Mouse (Mus musculus) neural tube, embryonic 13.5 days (tissue): ENCODE results near the gene Adipor2. TPM values are rescaled to one million over a fixed set of nuclear protein-coding genes. Genes with fewer than 3 reads are reported as not detected.
A peak's percentile ranks its signal among the peaks of the same experiment; 100 is the strongest.
"Not testable (repeated sequence)": the region's sequence is repeated elsewhere in the genome, so short reads cannot be mapped to it uniquely, and the experiment has no call there.

Experiments
- ATAC-seq: fragments of 200-750 bp; cut with Nextera tagmentation; 2 replicates; pipeline ENCODE4 v1.8.0; 2017; ENCODE audit warnings: low read depth, mild to moderate bottlenecking, moderate TSS enrichment, moderate library complexity
- H3K27ac ChIP-seq: fragments of 300-500 bp; sonication (generic); replicated peaks from 2 replicates; pipeline ENCODE4 v1.5.1; 2015; ENCODE audit warnings: moderate library complexity, mild to moderate bottlenecking, inconsistent platforms
- H3K27me3 ChIP-seq: fragments of 300-500 bp; sonication (generic); 2 replicates; pipeline ENCODE4 v1.6.1; 2015; ENCODE audit warnings: mild to moderate bottlenecking, inconsistent platforms
- H3K36me3 ChIP-seq: fragments of 300-500 bp; sonication (generic); 2 replicates; pipeline ENCODE4 v1.6.1; 2015; ENCODE audit warnings: mild to moderate bottlenecking, inconsistent platforms
- H3K4me1 ChIP-seq: fragments of 300-500 bp; sonication (generic); replicated peaks from 2 replicates; pipeline ENCODE4 v1.6.1; 2015; ENCODE audit warnings: inconsistent platforms
- H3K4me2 ChIP-seq: fragments of 300-500 bp; sonication (generic); 2 replicates; pipeline ENCODE4 v1.6.1; 2015; ENCODE audit warnings: inconsistent platforms, mild to moderate bottlenecking, moderate library complexity
- H3K4me3 ChIP-seq: fragments of 300-500 bp; sonication (generic); 2 replicates; pipeline ENCODE4 v1.5.1; 2015; ENCODE audit warnings: mild to moderate bottlenecking, inconsistent platforms
- H3K9ac ChIP-seq: fragments of 300-500 bp; sonication (generic); 2 replicates; pipeline ENCODE4 v1.6.1; 2015; ENCODE audit warnings: moderate library complexity, mild to moderate bottlenecking, inconsistent platforms
- H3K9me3 ChIP-seq: fragments of 300-500 bp; sonication (generic); 2 replicates; pipeline ENCODE4 v1.6.1; 2016; ENCODE audit warnings: inconsistent platforms
- WGBS: fragments of 180-500 bp; shearing (Covaris S2); methylation state at CpG from one replicate; pipeline ENCODE4 v1.1.7; 2015; 5-methylcytosine and 5-hydroxymethylcytosine counted together
- polyA plus RNA-seq: library from polyadenylated mRNA; unstranded; fragments of >200 nt; fragmentation: Nextera tagmentation; extraction: Ambion mirVana; gene quantifications from 2 replicates; pipeline ENCODE4 v1.2.1, GENCODE M21; 2015

Adipor2 gene
- polyA plus RNA-seq, 1 experiment from 2014 or later = 33.4 TPM

GRCm38 (mm10) chr6:119443742-119444645 is 26.5 kb upstream of the Adipor2 start:
- Histone ChIP-seq H3K4me2 (no peak overlapping the region), H3K4me3 (no peak overlapping the region), H3K4me1 (peaks cover 15% of the 10 kb centered on the region), H3K9me3 (no peaks in the 10 kb centered on the region), H3K27ac (no peak overlapping the region), H3K27me3 (no peaks in the 10 kb centered on the region), H3K9ac (no peak overlapping the region), H3K36me3 (no peaks in the 10 kb centered on the region)
- peak; percentile 71 for ATAC-seq
- WGBS = 56% methylated on average over 12 of the region's 12 CpGs

DNA sequence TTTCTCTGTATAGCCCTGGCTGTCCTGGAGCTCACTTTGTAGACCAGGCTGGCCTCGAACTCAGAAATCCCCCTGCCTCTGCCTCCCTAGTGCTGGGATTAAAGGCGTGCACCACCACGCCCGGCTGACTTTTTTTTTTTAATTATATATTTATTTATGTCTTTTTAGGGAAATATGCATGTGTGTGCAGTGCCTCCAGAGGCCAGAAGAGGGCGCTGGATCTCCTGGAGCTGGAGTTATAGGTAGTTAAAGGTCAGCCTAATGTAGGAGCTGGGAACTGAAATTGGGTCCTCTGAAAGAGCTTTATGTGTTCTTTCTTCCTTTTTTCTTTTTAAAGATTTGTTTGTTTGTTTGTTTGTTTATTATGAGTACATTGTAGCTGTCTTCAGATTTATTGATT is 25.2 kb upstream of the Adipor2 start:
- H3K4me1 ChIP-seq = peaks cover 17% of the 10 kb centered on the region
- not testable (repeated sequence) for H3K27ac ChIP-seq, H3K27me3 ChIP-seq, H3K4me2 ChIP-seq, H3K36me3 ChIP-seq, H3K9me3 ChIP-seq, H3K9ac ChIP-seq, ATAC-seq, H3K4me3 ChIP-seq
- WGBS = 82% methylated on average over 5 of the region's 5 CpGs

GRCm38 (mm10) chr6:119437894-119438761 is 20.6 kb upstream of the Adipor2 start:
- WGBS = 28% methylated on average over 8 of the region's 8 CpGs

GRCm38 (mm10) chr6:119434394-119434793 is 16.9 kb upstream of the Adipor2 start:
- no peak overlapping the region for H3K27ac ChIP-seq
- no peaks in the 10 kb centered on the region for H3K9me3 ChIP-seq
- no peaks in the 10 kb centered on the region for H3K27me3 ChIP-seq
- H3K4me3 ChIP-seq = no peak overlapping the region
- no peak overlapping the region for H3K9ac ChIP-seq
- no peak for ATAC-seq
- WGBS = 94% methylated on average over 4 of the region's 4 CpGs
- peaks cover 14% of the 10 kb centered on the region for H3K4me1 ChIP-seq
- H3K36me3 ChIP-seq = no peaks in the 10 kb centered on the region
- no peak overlapping the region for H3K4me2 ChIP-seq

More at GRCm38 (mm10) chr6:119437894-119438761, 20.6 kb upstream of the Adipor2 start:
- H3K4me2 ChIP-seq = no peak overlapping the region
- no peaks in the 10 kb centered on the region for H3K36me3 ChIP-seq
- no peaks in the 10 kb centered on the region for H3K27me3 ChIP-seq
- no peaks in the 10 kb centered on the region for H3K9me3 ChIP-seq
- H3K27ac ChIP-seq = no peak overlapping the region
- H3K4me3 ChIP-seq = no peak overlapping the region
- peaks cover 14% of the 10 kb centered on the region for H3K4me1 ChIP-seq
- peak; percentile 84 for ATAC-seq
- 0 out of 2 replicates have a peak overlapping the region, but pooled peaks have one; percentile 6 for H3K9ac ChIP-seq

DNA sequence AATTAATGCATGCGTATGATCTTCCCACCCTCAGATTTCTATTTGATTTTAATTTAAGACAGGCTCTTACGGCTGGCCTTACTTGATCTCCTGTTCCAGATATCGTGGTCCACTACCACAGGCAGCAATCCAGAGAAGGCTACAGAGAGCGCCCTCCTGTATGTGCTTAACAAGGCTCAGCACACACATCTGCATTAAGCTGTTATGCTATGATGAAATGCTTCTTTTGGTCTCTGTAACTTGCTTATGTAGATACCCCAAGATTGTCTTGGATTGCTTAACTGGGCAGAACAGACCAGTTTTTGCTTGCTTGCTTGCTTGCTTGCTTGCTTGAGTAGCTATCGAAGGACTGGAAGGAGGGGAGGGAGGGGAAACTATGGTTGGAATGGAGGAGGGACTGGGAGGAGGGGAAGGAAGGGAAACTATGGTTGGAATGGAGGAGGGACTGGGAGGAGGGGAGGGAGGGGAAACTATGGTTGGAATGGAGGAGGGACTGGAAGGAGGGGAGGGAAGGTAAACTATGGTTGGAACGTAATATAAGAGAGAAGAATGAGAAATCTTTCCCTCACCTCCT is 14.3 kb upstream of the Adipor2 start:
- Histone ChIP-seq H3K4me1 (no peaks in the 10 kb centered on the region), H3K9ac (no peak overlapping the region), H3K36me3 (no peaks in the 10 kb centered on the region), H3K27ac (no peak overlapping the region), H3K4me3 (no peak overlapping the region), H3K4me2 (no peak overlapping the region), H3K27me3 (no peaks in the 10 kb centered on the region), H3K9me3 (no peaks in the 10 kb centered on the region)
- no peak for ATAC-seq
- WGBS = 89% methylated on average over 6 of the region's 6 CpGs

GRCm38 (mm10) chr6:119430508-119430907 is 13.0 kb upstream of the Adipor2 start:
- H3K9me3 ChIP-seq = no peaks in the 10 kb centered on the region
- H3K4me3 ChIP-seq = no peak overlapping the region
- H3K4me1 ChIP-seq = no peaks in the 10 kb centered on the region
- H3K36me3 ChIP-seq = no peaks in the 10 kb centered on the region
- H3K9ac ChIP-seq = no peak overlapping the region
- H3K4me2 ChIP-seq = no peak overlapping the region
- no peak; the same call in 1 of the 2 replicates for ATAC-seq
- no peak overlapping the region for H3K27ac ChIP-seq
- 52% methylated on average over 2 of the region's 2 CpGs for WGBS
- H3K27me3 ChIP-seq = no peaks in the 10 kb centered on the region

GRCm38 (mm10) chr6:119429311-119429710 is 11.8 kb upstream of the Adipor2 start:
- no peak overlapping the region for H3K4me3 ChIP-seq
- H3K9ac ChIP-seq = no peak overlapping the region
- 93% methylated on average over 13 of the region's 13 CpGs for WGBS
- H3K27ac ChIP-seq = no peak overlapping the region
- no peaks in the 10 kb centered on the region for H3K4me1 ChIP-seq
- H3K9me3 ChIP-seq = no peaks in the 10 kb centered on the region
- H3K27me3 ChIP-seq = no peaks in the 10 kb centered on the region
- ATAC-seq = no peak
- no peaks in the 10 kb centered on the region for H3K36me3 ChIP-seq
- no peak overlapping the region for H3K4me2 ChIP-seq

DNA sequence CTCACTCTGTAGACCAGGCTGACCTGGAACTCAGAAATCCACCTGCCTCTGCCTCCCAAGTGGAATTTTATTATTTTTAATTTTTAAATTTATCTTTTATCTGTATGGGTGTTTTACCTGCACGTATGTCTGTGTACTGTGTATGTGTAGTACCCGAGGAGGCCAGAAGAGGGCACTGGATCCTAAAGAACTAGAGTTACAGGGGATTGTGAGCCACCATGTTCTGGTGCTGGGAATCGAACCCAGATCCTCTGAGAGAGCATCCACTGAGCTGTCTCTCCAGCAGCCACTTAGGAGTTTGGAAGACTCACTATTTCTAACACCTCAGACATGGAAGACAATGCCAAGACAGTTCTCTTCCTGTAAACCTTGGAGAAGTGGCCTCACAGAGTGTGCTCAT is 11.1 kb upstream of the Adipor2 start:
- ATAC-seq = no peak
- WGBS = 88% methylated on average over 3 of the region's 3 CpGs
- Histone ChIP-seq H3K36me3 (no peaks in the 10 kb centered on the region), H3K9ac (no peak overlapping the region), H3K4me3 (no peak overlapping the region), H3K27ac (no peak overlapping the region), H3K27me3 (no peaks in the 10 kb centered on the region), H3K4me2 (no peak overlapping the region), H3K4me1 (no peaks in the 10 kb centered on the region), H3K9me3 (no peaks in the 10 kb centered on the region)

GRCm38 (mm10) chr6:119421001-119421400 is 3.5 kb upstream of the Adipor2 start:
- Histone ChIP-seq H3K4me3 (no peak overlapping the region), H3K9me3 (no peaks in the 10 kb centered on the region), H3K36me3 (no peaks in the 10 kb centered on the region), H3K4me1 (peaks cover 11% of the 10 kb centered on the region; the same call in 1 of the 2 replicates), H3K27ac (no peak overlapping the region), H3K4me2 (no peak overlapping the region), H3K9ac (no peak overlapping the region), H3K27me3 (no peaks in the 10 kb centered on the region)
- 95% methylated on average over 4 of the region's 4 CpGs for WGBS
- no peak for ATAC-seq

DNA sequence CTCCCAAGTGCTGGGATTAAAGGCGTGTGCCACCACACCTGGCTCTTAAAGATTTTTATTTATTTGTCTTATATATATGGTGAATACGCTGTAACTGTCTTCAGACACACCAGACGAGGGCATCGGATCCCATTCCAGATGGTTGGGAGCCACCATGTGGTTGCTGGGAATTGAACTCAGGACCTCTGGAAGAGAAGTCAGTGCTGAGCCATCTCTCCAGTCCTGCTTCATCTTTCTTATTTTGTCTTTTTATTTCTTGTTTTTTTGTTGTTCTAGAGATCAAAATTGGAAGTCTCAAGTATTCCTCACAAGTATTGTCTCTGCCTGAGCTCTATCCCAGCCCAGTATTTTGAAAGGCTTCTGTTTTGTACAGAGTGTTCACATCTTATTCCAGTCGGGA is 2.9 kb upstream of the Adipor2 start:
- Histone ChIP-seq H3K27ac (no peak overlapping the region), H3K4me2 (no peak overlapping the region), H3K27me3 (no peaks in the 10 kb centered on the region), H3K4me3 (no peak overlapping the region), H3K4me1 (peaks cover 11% of the 10 kb centered on the region; the same call in 1 of the 2 replicates), H3K9ac (no peak overlapping the region), H3K36me3 (no peaks in the 10 kb centered on the region), H3K9me3 (no peaks in the 10 kb centered on the region)
- 90% methylated on average over 5 of the region's 5 CpGs for WGBS
- ATAC-seq = no peak

GRCm38 (mm10) chr6:119419412-119419811 is 1.9 kb upstream of the Adipor2 start:
- no peak overlapping the region for H3K4me2 ChIP-seq
- WGBS = 13% methylated on average over 7 of the region's 7 CpGs
- peaks cover 11% of the 10 kb centered on the region; the same call in 1 of the 2 replicates for H3K4me1 ChIP-seq
- no peaks in the 10 kb centered on the region for H3K36me3 ChIP-seq
- no peak overlapping the region for H3K27ac ChIP-seq
- H3K4me3 ChIP-seq = no peak overlapping the region
- no peaks in the 10 kb centered on the region for H3K27me3 ChIP-seq
- no peaks in the 10 kb centered on the region for H3K9me3 ChIP-seq
- no peak overlapping the region for H3K9ac ChIP-seq
- ATAC-seq = no peak
